Mouse (Mus musculus): Measurements from ENCODE around the gene Chic2.

DNA sequence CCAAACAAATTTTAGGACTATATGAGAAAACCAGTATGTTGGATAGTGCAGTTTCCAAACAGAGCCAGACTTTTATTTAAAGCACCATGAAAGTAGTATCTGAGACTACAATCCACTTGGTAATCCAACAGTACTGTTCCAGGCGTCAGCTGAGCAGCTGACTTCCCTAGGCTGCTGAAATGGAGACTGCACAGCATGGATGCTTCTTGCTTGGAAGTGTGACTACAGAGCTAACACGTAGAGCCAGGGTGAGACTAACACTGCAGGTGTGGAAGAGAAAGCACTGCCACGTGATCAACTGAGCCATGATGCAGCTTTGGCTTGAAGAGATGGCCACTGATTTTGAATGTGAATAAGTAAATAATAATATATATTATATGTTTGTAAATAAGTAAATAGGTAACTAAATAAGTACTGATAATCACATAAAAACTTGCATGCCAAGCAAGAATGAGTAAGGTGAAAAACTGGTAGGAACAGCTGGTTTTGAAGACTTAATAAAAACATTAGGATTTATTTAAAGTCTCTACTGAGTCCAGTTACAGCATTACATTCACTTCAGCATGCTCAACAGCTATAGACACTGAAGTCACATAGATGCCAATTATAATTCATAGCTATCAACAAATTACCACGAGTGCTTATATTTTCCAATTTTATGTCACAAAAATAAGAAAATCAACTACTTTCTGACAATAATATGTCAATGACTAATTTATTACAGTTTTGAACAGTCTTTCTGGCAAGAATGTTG lies 32.4 kb downstream of the Chic2 start:
- TF ChIP-seq POLR2A (IDR thresholded peaks at IDR 0.05; ENCODE audit: borderline replicate concordance, extremely low read depth, insufficient read depth, insufficient read length, poor library complexity, severe bottlenecking) (no peak), CTCF (IDR thresholded peaks at IDR 0.05; ENCODE audit: borderline replicate concordance, extremely low read depth, insufficient read depth, insufficient read length) (no peak)
